Mouse (Mus musculus) megakaryocyte, embryonic 14.5 days (primary cell): ENCODE data around the gene Fads3.

Experiments used
- FLI1 ChIP-seq: IDR thresholded peaks from 2 replicates; pipeline ENCODE4 v1.6.1; 2012; ENCODE audit warnings: low read length, inconsistent platforms, mixed read lengths
- GATA1 ChIP-seq: IDR thresholded peaks from 3 replicates; pipeline ENCODE4 v1.6.1; 2012; ENCODE audit warnings: mixed read lengths, low read length, inconsistent platforms, borderline replicate concordance

DNA sequence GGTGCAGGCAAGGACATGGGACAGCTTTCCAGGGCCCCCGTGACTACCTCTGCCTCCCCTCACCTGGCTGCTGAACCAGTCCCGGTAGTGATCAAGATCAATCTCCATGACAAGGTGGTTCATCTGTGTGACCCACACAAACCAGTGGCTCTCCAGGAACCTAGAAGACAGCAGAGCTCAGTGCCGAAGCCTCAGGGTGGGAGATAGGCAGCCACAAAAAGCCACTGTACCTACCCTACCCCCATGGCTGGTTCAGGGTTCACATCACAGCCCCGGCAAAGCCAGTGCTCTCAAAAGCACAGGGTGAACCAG is 24.8 kb downstream of the Fads3 start:
- no peak for TF ChIP-seq GATA1
- no peak for TF ChIP-seq FLI1
